Mouse (Mus musculus) hindbrain, embryonic 16.5 days (tissue): ENCODE results near the gene Mapk1ip1. TPM values are rescaled to one million over a fixed set of nuclear protein-coding genes. Genes with fewer than 3 reads are reported as not detected.

Source experiments
- ATAC-seq: fragments of 200-750 bp; cut with Nextera tagmentation; 2 replicates; pipeline ENCODE4 v1.8.0; 2017; ENCODE audit warnings: moderate TSS enrichment, moderate library complexity
- H3K27ac ChIP-seq: fragments of 300-500 bp; sonication (generic); 2 replicates; pipeline ENCODE4 v1.5.1; 2014; ENCODE audit warnings: low read depth, mild to moderate bottlenecking, control low read depth, low read length, moderate library complexity
- H3K27me3 ChIP-seq: fragments of 300-500 bp; sonication (generic); replicated peaks from 2 replicates; pipeline ENCODE4 v1.6.1; 2014; ENCODE audit warnings: low read length; ENCODE audit not compliant: control insufficient read depth, insufficient read depth
- H3K36me3 ChIP-seq: fragments of 300-500 bp; sonication (generic); 2 replicates; pipeline ENCODE4 v1.6.1; 2014; ENCODE audit warnings: mild to moderate bottlenecking, low read length, moderate library complexity, mixed read lengths; ENCODE audit not compliant: control insufficient read depth, insufficient read depth
- H3K4me1 ChIP-seq: fragments of 300-500 bp; sonication (generic); 2 replicates; pipeline ENCODE4 v1.6.1; 2014; ENCODE audit warnings: low read depth, low read length; ENCODE audit not compliant: control insufficient read depth, insufficient read depth
- H3K4me2 ChIP-seq: fragments of 300-500 bp; sonication (generic); 2 replicates; pipeline ENCODE4 v1.6.1; 2014; ENCODE audit warnings: mild to moderate bottlenecking, low read length, control low read depth, moderate library complexity
- H3K4me3 ChIP-seq: fragments of 300-500 bp; sonication (generic); 2 replicates; pipeline ENCODE4 v1.5.1; 2014; ENCODE audit warnings: mild to moderate bottlenecking, low read length, control low read depth, moderate library complexity
- H3K9ac ChIP-seq: fragments of 300-500 bp; sonication (generic); 2 replicates; pipeline ENCODE4 v1.6.1; 2014; ENCODE audit warnings: low read depth, mild to moderate bottlenecking, control low read depth, low read length, moderate library complexity
- H3K9me3 ChIP-seq: fragments of 300-500 bp; sonication (generic); 2 replicates; pipeline ENCODE4 v1.6.1; 2014; ENCODE audit warnings: mild to moderate bottlenecking, low read length, moderate library complexity; ENCODE audit not compliant: control insufficient read depth
- WGBS: fragments of 180-500 bp; shearing (Covaris S2); extraction: QIAGEN DNeasy Blood & Tissue Kit; methylation state at CpG from one replicate; pipeline ENCODE4 v1.1.7; 2014; 5-methylcytosine and 5-hydroxymethylcytosine counted together
- polyA plus RNA-seq: library from polyadenylated mRNA; unstranded; fragments of >200 nt; fragmentation: Nextera tagmentation; extraction: Ambion mirVana; gene quantifications from 2 replicates; pipeline ENCODE4 v1.2.1, GENCODE M21; 2015

The Mapk1ip1 gene
- polyA plus RNA-seq, 1 experiment from 2014 or later, result 36.6 TPM

DNA sequence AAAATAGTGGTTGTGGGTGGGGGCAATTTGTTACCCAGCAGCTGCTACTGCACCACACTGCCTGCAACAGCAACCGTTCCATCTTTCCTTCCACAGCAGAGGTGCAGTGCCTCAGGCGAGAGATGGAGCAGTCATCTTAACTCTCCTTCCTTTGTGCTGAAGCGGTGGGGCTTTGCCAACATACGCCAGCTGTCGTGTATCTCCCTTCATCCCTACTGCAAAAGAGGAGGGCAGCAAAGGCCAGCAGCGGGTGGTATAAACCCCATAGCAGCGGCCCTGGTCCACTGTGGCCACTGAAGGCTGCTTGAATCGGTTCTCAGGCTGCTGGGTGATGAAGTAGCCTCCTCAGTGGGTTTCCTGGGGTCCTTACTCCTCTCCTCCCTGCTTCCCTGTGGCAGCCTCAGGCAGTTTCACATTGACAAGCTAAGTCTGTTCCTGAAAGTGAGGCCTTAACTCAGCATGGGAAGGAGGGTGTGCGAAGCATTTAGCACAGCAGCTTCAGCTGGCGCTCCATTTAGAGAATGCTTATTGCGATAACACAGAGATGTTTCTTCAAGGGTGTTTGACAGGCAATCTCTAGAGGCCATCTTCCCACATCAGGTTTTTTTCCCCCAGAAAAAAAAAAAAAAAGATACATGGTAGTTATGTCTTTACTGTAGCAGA lies 32.7 kb downstream of the Mapk1ip1 start:
- Histone ChIP-seq H3K4me2 (no peak overlapping the region), H3K4me1 (peaks cover 5% of the 10 kb centered on the region), H3K9me3 (no peaks in the 10 kb centered on the region), H3K27ac (no peak overlapping the region; the same call in 1 of the 2 replicates), H3K4me3 (no peak overlapping the region), H3K27me3 (no peaks in the 10 kb centered on the region), H3K9ac (no peak overlapping the region), H3K36me3 (no peaks in the 10 kb centered on the region)
- WGBS, result 44% methylated on average over 11 of the region's 11 CpGs
- ATAC-seq, result no peak

DNA sequence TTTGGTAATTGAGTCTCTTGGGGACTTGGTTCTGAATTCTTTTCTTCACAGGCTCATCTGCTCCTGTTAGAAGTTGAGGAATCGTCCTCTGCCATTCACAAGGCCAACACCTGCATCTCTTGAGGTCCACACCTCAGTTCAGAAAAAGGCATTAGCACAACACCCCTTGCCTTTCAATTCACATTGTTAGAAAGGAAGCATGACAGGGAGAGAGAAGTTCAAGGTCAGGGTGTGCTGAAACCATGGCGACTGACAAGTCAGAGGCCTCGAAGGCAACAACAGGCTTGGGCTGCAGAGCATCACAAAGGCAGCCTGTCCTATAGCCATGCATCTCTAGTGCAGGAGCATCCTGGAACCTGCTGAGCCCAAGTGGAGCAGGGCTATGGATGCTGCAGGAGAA lies 38.9 kb downstream of the Mapk1ip1 start:
- WGBS, result 83% methylated on average over 3 of the region's 3 CpGs
- no peak overlapping the region for H3K4me2 ChIP-seq
- no peaks in the 10 kb centered on the region for H3K4me1 ChIP-seq
- H3K27me3 ChIP-seq, result no peaks in the 10 kb centered on the region
- H3K36me3 ChIP-seq, result no peaks in the 10 kb centered on the region
- no peak overlapping the region for H3K4me3 ChIP-seq
- no peak overlapping the region for H3K9ac ChIP-seq
- ATAC-seq, result no peak
- H3K27ac ChIP-seq, result no peak overlapping the region
- no peaks in the 10 kb centered on the region for H3K9me3 ChIP-seq

DNA sequence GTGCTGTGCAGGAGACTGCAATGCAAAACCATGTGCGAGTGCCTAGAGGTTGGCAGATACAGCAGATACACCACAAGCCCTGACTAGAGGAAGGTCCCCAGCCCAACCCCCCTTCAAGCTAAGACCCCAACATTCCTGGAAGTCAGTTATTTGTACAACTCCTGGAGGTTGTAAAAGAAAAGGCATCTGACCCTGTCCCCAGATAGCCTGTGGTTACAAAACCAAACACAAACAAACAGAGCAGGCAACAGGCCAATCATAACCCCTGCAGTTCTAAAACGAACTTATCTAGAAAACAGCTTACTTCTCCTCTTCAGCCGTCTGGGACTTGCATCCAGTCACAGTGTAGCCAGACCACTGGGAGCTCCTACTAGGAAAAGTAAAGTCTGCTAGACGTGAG lies 42.7 kb downstream of the Mapk1ip1 start:
- H3K4me3 ChIP-seq, result no peak overlapping the region
- no peaks in the 10 kb centered on the region for H3K36me3 ChIP-seq
- no peak for ATAC-seq
- H3K9ac ChIP-seq, result no peak overlapping the region
- WGBS, result 55% methylated on average over 4 of the region's 4 CpGs
- no peak overlapping the region for H3K27ac ChIP-seq
- H3K4me2 ChIP-seq, result no peak overlapping the region
- H3K9me3 ChIP-seq, result no peaks in the 10 kb centered on the region
- no peaks in the 10 kb centered on the region for H3K4me1 ChIP-seq
- H3K27me3 ChIP-seq, result no peaks in the 10 kb centered on the region

- 75% methylated on average over 5 of the region's 5 CpGs for WGBS
- no peak overlapping the region for H3K4me2 ChIP-seq
- no peaks in the 10 kb centered on the region for H3K27me3 ChIP-seq
- no peak overlapping the region for H3K9ac ChIP-seq
- no peak overlapping the region for H3K4me3 ChIP-seq
- H3K36me3 ChIP-seq, result no peaks in the 10 kb centered on the region
- no peaks in the 10 kb centered on the region for H3K4me1 ChIP-seq
- ATAC-seq, result no peak
- H3K9me3 ChIP-seq, result peaks cover 2% of the 10 kb centered on the region; the same call in 1 of the 2 replicates
- no peak overlapping the region for H3K27ac ChIP-seq
Measured at GRCm38 (mm10) chr7:138788109-138788508, 58.0 kb downstream of the Mapk1ip1 start.

Other genes starting within 250 kb of the Mapk1ip1 start
- gene Ppp2r2d, start 194 bp downstream of the Mapk1ip1 start, polyA plus RNA-seq, result 38.0 and 75.2 TPM in 2 replicates
- gene Bnip3, start 63.2 kb upstream of the Mapk1ip1 start, polyA plus RNA-seq, result 118 and 142 TPM in 2 replicates
- gene Jakmip3, start 94.5 kb upstream of the Mapk1ip1 start, polyA plus RNA-seq, result 11.0 and 12.5 TPM in 2 replicates
- 177 and 182 TPM in 2 replicates for gene Dpysl4, start 239.7 kb upstream of the Mapk1ip1 start, polyA plus RNA-seq